Mouse (Mus musculus): ENCODE measurements around the gene Zfp951. TPM values are rescaled to one million over a fixed set of nuclear protein-coding genes. Genes with fewer than 3 reads are reported as not detected.

Gene Zfp951
- 15.4 TPM for polyA plus RNA-seq (2015; fragmentation: Illumina TruSeq; extraction: RNeasy Lipid Tissue Mini Kit (QIAGEN cat#74804); ENCODE audit: insufficient read depth, low replicate concordance)

DNA sequence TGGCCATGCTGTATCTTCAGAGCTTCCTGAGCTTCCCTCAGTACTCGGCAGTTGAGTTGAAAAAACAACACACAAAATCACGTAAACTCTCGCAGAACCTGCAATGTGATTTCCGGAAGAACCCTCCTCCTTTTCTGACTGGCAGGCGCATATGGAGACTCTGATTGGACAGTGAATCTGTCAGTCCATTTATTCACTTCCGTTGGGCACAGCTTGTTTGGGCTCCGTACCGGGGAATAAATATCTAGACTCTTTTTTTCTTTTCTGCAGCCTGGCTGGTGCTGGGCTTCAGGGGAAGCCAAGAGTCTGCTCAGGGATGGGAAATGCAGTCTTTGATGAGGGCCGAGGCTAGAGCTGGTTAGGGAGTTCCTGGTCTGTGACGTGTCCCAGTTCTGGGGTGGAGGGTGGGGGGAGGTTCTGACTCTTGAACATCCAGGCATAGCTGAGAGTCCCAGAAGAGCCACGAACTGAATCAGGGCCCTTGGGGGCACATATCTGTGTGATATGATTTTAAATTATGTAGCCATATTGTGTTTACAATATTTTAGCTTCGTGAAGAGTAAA lies at the start of gene Zfp951:
Gene Zfp951, minus strand, starts transcription at position 109 of the 564 bp plus-strand sequence.

Other genes starting within 250 kb of the Zfp951 start
- 161 TPM for gene Abcg3, start 122.6 kb upstream of the Zfp951 start, polyA plus RNA-seq (2015; fragmentation: Illumina TruSeq; extraction: RNeasy Lipid Tissue Mini Kit (QIAGEN cat#74804); ENCODE audit: insufficient read depth, low replicate concordance)